Mouse (Mus musculus) urinary bladder, postnatal 36 days (tissue): ENCODE data around the gene Flt3l.
"Not testable (repeated sequence)": the region's sequence is repeated elsewhere in the genome, so short reads cannot be mapped to it uniquely, and the experiment has no call there.

Source experiments
- DNase-seq, 2 experiments: peaks; one replicate each; pipeline ENCODE4 v3.0.0; 2022; ENCODE audit warnings: low spot score in 2 of 2, mixed read lengths in 1 of 2

Flt3l gene

GRCm38 (mm10) chr7:45162996-45163615, 26.9 kb upstream of the Flt3l start:
- no peak for DNase-seq

- no peak for DNase-seq
These were observed 26.3 kb upstream of the Flt3l start for GRCm38 (mm10) chr7:45162551-45162950.

- peak; percentile 85 to 88 for DNase-seq
These were observed 25.6 kb upstream of the Flt3l start for GRCm38 (mm10) chr7:45161612-45162473.

- DNase-seq: no peak
These were observed 24.6 kb upstream of the Flt3l start for GRCm38 (mm10) chr7:45160866-45161265.

- DNase-seq: no peak
These were observed 24.1 kb upstream of the Flt3l start for GRCm38 (mm10) chr7:45160316-45160800.

GRCm38 (mm10) chr7:45158991-45159390, 22.8 kb upstream of the Flt3l start:
- no peak for DNase-seq

- DNase-seq: no peak
These were observed 21.2 kb upstream of the Flt3l start for GRCm38 (mm10) chr7:45157459-45157858.

- DNase-seq: no peak
These were observed 20.0 kb upstream of the Flt3l start for GRCm38 (mm10) chr7:45156206-45156605.

- DNase-seq: no peak
These were observed 19.4 kb upstream of the Flt3l start for GRCm38 (mm10) chr7:45155590-45155989.

GRCm38 (mm10) chr7:45154993-45155514, 18.8 kb upstream of the Flt3l start:
- peak in 1 of 2 experiments; percentile 32 for DNase-seq

GRCm38 (mm10) chr7:45154096-45154992, 18.1 kb upstream of the Flt3l start, which contains the start of the genes Pih1d1 and Aldh16a1:
TSS of gene Pih1d1 (plus strand) at chr7:45154303.
TSS of gene Aldh16a1 (minus strand) at chr7:45154584.
- peak; percentile 96 to 97 for DNase-seq

GRCm38 (mm10) chr7:45153586-45153985, 17.4 kb upstream of the Flt3l start:
- no peak for DNase-seq

- not testable (repeated sequence) for DNase-seq
These were observed 16.8 kb upstream of the Flt3l start for GRCm38 (mm10) chr7:45153052-45153451.

GRCm38 (mm10) chr7:45151303-45151702, 15.1 kb upstream of the Flt3l start:
- peak; percentile 25 to 46 for DNase-seq

GRCm38 (mm10) chr7:45150321-45150720, 14.1 kb upstream of the Flt3l start:
- no peak for DNase-seq

- no peak for DNase-seq
These were observed 13.3 kb upstream of the Flt3l start for GRCm38 (mm10) chr7:45149545-45149944.

- no peak for DNase-seq
These were observed 12.4 kb upstream of the Flt3l start for GRCm38 (mm10) chr7:45148534-45149098.

- DNase-seq: no peak
These were observed 11.7 kb upstream of the Flt3l start for GRCm38 (mm10) chr7:45147899-45148298.

- DNase-seq: no peak
These were observed 11.0 kb upstream of the Flt3l start for GRCm38 (mm10) chr7:45147267-45147666.

- no peak for DNase-seq
These were observed 9.2 kb upstream of the Flt3l start for GRCm38 (mm10) chr7:45145460-45145859.
